Mouse (Mus musculus) NIH3T3 (cell line): Measurements from ENCODE around the gene Etv6.

Experiments used
- DNase-seq: peaks from one replicate; pipeline ENCODE4 v3.0.0-alpha.2; 2012; ENCODE audit warnings: low read depth

Gene Etv6

GRCm38 (mm10) chr6:134171906-134172728 lies 136.6 kb downstream of the Etv6 start:
- no peak for DNase-seq

- no peak for DNase-seq
Observed at GRCm38 (mm10) chr6:134173439-134173838, 137.9 kb downstream of the Etv6 start.

GRCm38 (mm10) chr6:134175059-134175458 lies 139.6 kb downstream of the Etv6 start:
- no peak for DNase-seq

GRCm38 (mm10) chr6:134177196-134177595 lies 141.7 kb downstream of the Etv6 start:
- no peak for DNase-seq

- DNase-seq: no peak
Observed at GRCm38 (mm10) chr6:134182301-134182948, 146.9 kb downstream of the Etv6 start.

- no peak for DNase-seq
Observed at GRCm38 (mm10) chr6:134183592-134184342, 148.3 kb downstream of the Etv6 start.

- peak; percentile 75 for DNase-seq
Observed at GRCm38 (mm10) chr6:134186286-134186903, 150.9 kb downstream of the Etv6 start.

GRCm38 (mm10) chr6:134188719-134189118 lies 153.2 kb downstream of the Etv6 start:
- no peak for DNase-seq

GRCm38 (mm10) chr6:134189174-134189573 lies 153.7 kb downstream of the Etv6 start:
- DNase-seq: no peak

- no peak for DNase-seq
Observed at GRCm38 (mm10) chr6:134189575-134190132, 154.2 kb downstream of the Etv6 start.

- DNase-seq: no peak
Observed at GRCm38 (mm10) chr6:134190597-134191278, 155.2 kb downstream of the Etv6 start.

GRCm38 (mm10) chr6:134192710-134193109 lies 157.2 kb downstream of the Etv6 start:
- no peak for DNase-seq

- DNase-seq: peak; percentile 37
Observed at GRCm38 (mm10) chr6:134199895-134200294, 164.4 kb downstream of the Etv6 start.

- peak; percentile 84 for DNase-seq
Observed at GRCm38 (mm10) chr6:134200577-134200976, 165.1 kb downstream of the Etv6 start.

GRCm38 (mm10) chr6:134202176-134202575 lies 166.7 kb downstream of the Etv6 start:
- DNase-seq: no peak

GRCm38 (mm10) chr6:134205163-134205562 lies 169.7 kb downstream of the Etv6 start:
- no peak for DNase-seq

GRCm38 (mm10) chr6:134205726-134206125 lies 170.2 kb downstream of the Etv6 start:
- peak; percentile 40 for DNase-seq

- DNase-seq: peak; percentile 29
Observed at GRCm38 (mm10) chr6:134206251-134206650, 170.8 kb downstream of the Etv6 start.

GRCm38 (mm10) chr6:134207391-134208179 lies 172.1 kb downstream of the Etv6 start:
- DNase-seq: peak; percentile 87

- peak; percentile 69 for DNase-seq
Observed at GRCm38 (mm10) chr6:134208180-134208952, 172.9 kb downstream of the Etv6 start.
